Mouse (Mus musculus) small intestine, adult 2 months (tissue): ENCODE data around the gene Rcn3.

ENCODE experiments used
- CTCF ChIP-seq: fragments of 200-500 bp; IDR thresholded peaks from 2 replicates; pipeline ENCODE4 v1.5.1; 2012; ENCODE audit warnings: low read depth, mild to moderate bottlenecking, control low read depth, inconsistent platforms, low read length, moderate library complexity, mixed read lengths; ENCODE audit not compliant: insufficient replicate concordance, insufficient read length; ENCODE audit errors: extremely low read depth
- POLR2A ChIP-seq: fragments of 200-500 bp; IDR thresholded peaks from 2 replicates; pipeline ENCODE4 v1.6.1; 2012; ENCODE audit warnings: low read depth, mild to moderate bottlenecking, control low read depth, inconsistent platforms, low read length, moderate library complexity

GRCm38 (mm10) chr7:45081016-45081415, 11.0 kb downstream of the Rcn3 start:
- TF ChIP-seq POLR2A (no peak), CTCF (no peak)
